Mouse (Mus musculus): ENCODE results near the gene Fzr1.

DNA sequence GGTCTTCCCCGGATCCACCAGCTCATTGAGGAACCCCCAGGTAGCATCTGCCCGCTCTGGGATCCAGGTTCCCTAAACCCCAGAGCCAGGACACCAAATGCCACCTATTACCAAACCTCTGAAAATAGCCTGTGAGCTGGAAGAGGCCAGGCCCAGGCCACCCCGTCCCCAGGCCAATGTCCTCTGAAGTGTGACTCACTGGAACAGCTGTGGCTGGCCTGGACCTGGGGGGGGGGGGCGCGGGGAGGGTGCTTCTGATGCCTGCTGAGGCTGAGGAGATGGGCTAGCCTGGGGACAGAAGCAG is 43.4 kb upstream of the Fzr1 start:
- no peak for TF ChIP-seq EP300 (IDR thresholded peaks at IDR 0.05; ENCODE audit: low read depth)
- no peak for TF ChIP-seq CTCF (IDR thresholded peaks at IDR 0.05; ENCODE audit: low read depth)
